Mouse (Mus musculus): ENCODE measurements at regions not wholly inside any gene's neighbourhood (a gene's known extent, or its start where the extent isn't known, plus 50 kb on each side); places are given as distances from the start of the nearest gene placed in this dataset.
A peak's percentile ranks its signal among the peaks of the same experiment; 100 is the strongest.

GRCm38 (mm10) chr1:169051863-169052257, 479.4 kb downstream of the Nuf2 start:
- no peaks in the 10 kb centered on the region for H3K27me3 ChIP-seq (ENCODE audit: insufficient read depth, low read length)
- DNase-seq (ENCODE audit: low spot score) (peak; percentile 55), ATAC-seq (ENCODE audit: low FRiP score) (no peak)
- H3K4me1 ChIP-seq (ENCODE audit: insufficient read depth, low read length) = no peaks in the 10 kb centered on the region
- no peak overlapping the region for H3K4me3 ChIP-seq (ENCODE audit: low read depth, low read length)
- WGBS = 32% methylated on average over 8 of the region's 8 CpGs
- H3K4me2 ChIP-seq (ENCODE audit: low read depth, low read length, poor library complexity, severe bottlenecking) = no peak overlapping the region
- no peak for TF ChIP-seq CTCF (IDR thresholded peaks at IDR 0.05)
- no peak overlapping the region for H3K9ac ChIP-seq (replicated peaks; ENCODE audit: low read length, poor library complexity, severe bottlenecking)
- H3K27ac ChIP-seq (ENCODE audit: low read depth, low read length) = no peak overlapping the region
- H3K9me3 ChIP-seq (ENCODE audit: low read length) = no peaks in the 10 kb centered on the region
- no peaks in the 10 kb centered on the region for H3K36me3 ChIP-seq (ENCODE audit: insufficient read depth, low read length)

GRCm38 (mm10) chr1:169051085-169051862, 480.0 kb downstream of the Nuf2 start:
- 24% methylated on average over 11 of the region's 11 CpGs for WGBS
- no peak for ATAC-seq (ENCODE audit: low FRiP score)
- Histone ChIP-seq H3K27ac (ENCODE audit: low read depth, low read length) (no peak overlapping the region), H3K9me3 (ENCODE audit: low read length) (no peaks in the 10 kb centered on the region), H3K4me3 (ENCODE audit: low read depth, low read length) (no peak overlapping the region), H3K36me3 (ENCODE audit: insufficient read depth, low read length) (no peaks in the 10 kb centered on the region), H3K4me1 (ENCODE audit: insufficient read depth, low read length) (no peaks in the 10 kb centered on the region), H3K9ac (replicated peaks; ENCODE audit: low read length, poor library complexity, severe bottlenecking) (no peak overlapping the region), H3K27me3 (ENCODE audit: insufficient read depth, low read length) (no peaks in the 10 kb centered on the region), H3K4me2 (ENCODE audit: low read depth, low read length, poor library complexity, severe bottlenecking) (no peak overlapping the region)
- DNase-seq (ENCODE audit: low spot score) = peak; percentile 83
- no peak for TF ChIP-seq CTCF (IDR thresholded peaks at IDR 0.05)

- Histone ChIP-seq H3K4me2 (ENCODE audit: low read depth, low read length, poor library complexity, severe bottlenecking) (no peak overlapping the region), H3K9ac (replicated peaks; ENCODE audit: low read length, poor library complexity, severe bottlenecking) (no peak overlapping the region), H3K9me3 (ENCODE audit: low read length) (no peaks in the 10 kb centered on the region), H3K27ac (ENCODE audit: low read depth, low read length) (no peak overlapping the region), H3K4me1 (ENCODE audit: insufficient read depth, low read length) (no peaks in the 10 kb centered on the region), H3K36me3 (ENCODE audit: insufficient read depth, low read length) (no peaks in the 10 kb centered on the region), H3K4me3 (ENCODE audit: low read depth, low read length) (no peak overlapping the region), H3K27me3 (ENCODE audit: insufficient read depth, low read length) (no peaks in the 10 kb centered on the region)
- ATAC-seq (ENCODE audit: low FRiP score) (no peak), DNase-seq (ENCODE audit: low spot score) (no peak)
- TF ChIP-seq CTCF (IDR thresholded peaks at IDR 0.05) = no peak
- WGBS = 97% methylated on average over 2 of the region's 2 CpGs
These were observed 481.4 kb downstream of the Nuf2 start for GRCm38 (mm10) chr1:169049846-169050245.

DNA sequence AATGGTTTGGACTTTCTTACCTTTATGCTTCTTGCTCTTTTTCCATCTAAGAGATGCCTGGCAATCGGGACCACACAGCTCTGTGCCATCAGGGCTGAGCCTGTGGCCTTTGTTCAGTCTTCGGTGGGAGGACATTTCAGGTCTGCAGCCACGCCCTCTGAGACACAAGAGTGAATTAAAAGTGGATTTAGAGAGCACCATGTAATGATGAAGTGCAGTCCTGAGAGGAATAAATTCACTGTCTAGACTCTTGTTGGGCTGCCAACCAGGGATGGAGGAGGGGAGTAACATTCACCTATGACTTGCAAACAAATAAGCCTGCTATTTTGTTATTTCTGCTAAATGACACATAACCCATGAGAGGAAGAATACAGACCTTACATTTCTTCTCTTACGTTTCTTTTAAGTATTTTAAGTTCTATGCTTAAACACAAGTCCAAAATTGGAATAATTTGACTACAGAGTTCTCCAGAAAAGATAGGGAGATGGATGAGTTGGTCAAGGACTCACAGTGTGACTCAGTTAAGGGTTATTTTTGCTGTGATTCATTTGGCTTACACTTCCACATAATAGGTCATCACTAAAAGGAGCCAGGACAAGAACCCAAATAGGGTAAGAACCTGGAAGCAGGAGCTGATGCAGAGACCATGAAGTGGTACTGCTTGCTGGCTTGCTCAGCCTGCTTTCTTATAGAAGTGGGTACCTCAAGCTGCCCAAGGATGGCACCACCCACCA, 484.3 kb downstream of the Nuf2 start:
- no peaks in the 10 kb centered on the region for H3K9me3 ChIP-seq (ENCODE audit: low read length)
- no peak overlapping the region for H3K4me2 ChIP-seq (ENCODE audit: low read depth, low read length, poor library complexity, severe bottlenecking)
- 65% methylated on average over 4 of the region's 4 CpGs for WGBS
- ATAC-seq (ENCODE audit: low FRiP score) (no peak), DNase-seq (ENCODE audit: low spot score) (no peak)
- no peak for TF ChIP-seq CTCF (IDR thresholded peaks at IDR 0.05)
- H3K27me3 ChIP-seq (ENCODE audit: insufficient read depth, low read length) = no peaks in the 10 kb centered on the region
- no peak overlapping the region for H3K4me3 ChIP-seq (ENCODE audit: low read depth, low read length)
- no peaks in the 10 kb centered on the region for H3K4me1 ChIP-seq (ENCODE audit: insufficient read depth, low read length)
- no peak overlapping the region for H3K27ac ChIP-seq (ENCODE audit: low read depth, low read length)
- no peak overlapping the region for H3K9ac ChIP-seq (replicated peaks; ENCODE audit: low read length, poor library complexity, severe bottlenecking)
- H3K36me3 ChIP-seq (ENCODE audit: insufficient read depth, low read length) = no peaks in the 10 kb centered on the region

DNA sequence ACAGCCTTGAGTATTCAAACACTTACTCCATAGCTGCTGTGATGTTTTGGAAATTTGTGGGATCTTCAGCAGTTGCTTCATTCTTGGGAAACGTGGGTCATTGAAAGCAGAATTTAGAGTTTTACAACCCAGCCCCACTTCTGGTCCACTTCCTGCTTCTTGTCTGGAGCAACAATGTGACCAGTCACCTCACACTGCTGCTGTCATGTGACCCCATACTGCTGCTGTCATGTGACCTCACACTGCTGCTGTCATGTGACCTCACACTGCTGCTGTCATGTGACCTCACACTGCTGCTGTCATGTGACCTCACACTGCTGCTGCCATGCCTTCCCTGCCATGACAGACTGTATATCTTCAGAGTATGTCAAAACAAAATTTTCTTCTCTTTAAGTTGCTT, 497.7 kb downstream of the Nuf2 start:
- H3K9ac ChIP-seq (replicated peaks; ENCODE audit: low read length, poor library complexity, severe bottlenecking) = no peak overlapping the region
- DNase-seq (ENCODE audit: low spot score) (no peak), ATAC-seq (ENCODE audit: low FRiP score) (no peak)
- H3K36me3 ChIP-seq (ENCODE audit: insufficient read depth, low read length) = no peaks in the 10 kb centered on the region
- no peaks in the 10 kb centered on the region for H3K27me3 ChIP-seq (ENCODE audit: insufficient read depth, low read length)
- H3K4me2 ChIP-seq (ENCODE audit: low read depth, low read length, poor library complexity, severe bottlenecking) = no peak overlapping the region
- H3K9me3 ChIP-seq (ENCODE audit: low read length) = no peaks in the 10 kb centered on the region
- H3K27ac ChIP-seq (ENCODE audit: low read depth, low read length) = no peak overlapping the region
- TF ChIP-seq CTCF (IDR thresholded peaks at IDR 0.05) = no peak
- no peak overlapping the region for H3K4me3 ChIP-seq (ENCODE audit: low read depth, low read length)
- 92% methylated on average over 1 of the region's 1 CpGs for WGBS
- no peaks in the 10 kb centered on the region for H3K4me1 ChIP-seq (ENCODE audit: insufficient read depth, low read length)

DNA sequence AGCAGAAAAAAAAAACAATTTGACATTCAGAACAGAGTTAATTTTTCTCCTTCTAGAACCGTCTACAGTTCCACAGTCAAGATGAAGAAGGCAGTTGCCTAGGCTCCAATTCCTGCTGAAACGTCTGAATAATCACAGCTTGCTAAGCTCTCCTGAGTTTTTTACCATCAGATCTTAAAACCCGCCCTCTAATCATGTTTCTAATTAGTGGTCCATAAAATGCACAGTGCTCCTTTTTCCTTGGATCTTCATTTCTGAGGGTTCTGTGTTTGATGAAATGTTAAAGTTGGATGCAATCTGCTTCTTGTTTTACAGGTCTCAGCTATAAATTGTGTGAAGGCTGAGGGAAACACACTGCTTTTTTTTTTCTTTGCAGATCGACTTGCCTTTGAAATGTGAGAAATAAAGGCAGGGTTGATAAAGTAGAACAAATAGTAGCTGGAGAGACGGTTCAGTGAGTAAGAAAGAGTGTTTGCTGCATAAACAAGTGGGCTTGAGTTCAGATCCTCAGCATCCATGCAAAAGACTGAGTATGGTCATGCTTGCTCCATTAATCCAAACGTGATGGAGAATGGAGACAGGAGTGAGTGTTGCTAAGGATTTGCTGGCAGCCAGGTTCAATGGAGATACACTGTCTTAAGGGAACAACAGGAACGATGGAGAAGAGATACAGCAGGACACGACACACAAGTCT, 499.3 kb downstream of the Nuf2 start:
- no peak overlapping the region for H3K4me3 ChIP-seq (ENCODE audit: low read depth, low read length)
- WGBS = 56% methylated on average over 8 of the region's 8 CpGs
- no peak for TF ChIP-seq CTCF (IDR thresholded peaks at IDR 0.05)
- no peak for DNase-seq (ENCODE audit: low spot score)
- no peaks in the 10 kb centered on the region for H3K4me1 ChIP-seq (ENCODE audit: insufficient read depth, low read length)
- no peak for ATAC-seq (ENCODE audit: low FRiP score)
- H3K9ac ChIP-seq (replicated peaks; ENCODE audit: low read length, poor library complexity, severe bottlenecking) = no peak overlapping the region
- H3K36me3 ChIP-seq (ENCODE audit: insufficient read depth, low read length) = no peaks in the 10 kb centered on the region
- H3K27ac ChIP-seq (ENCODE audit: low read depth, low read length) = no peak overlapping the region
- no peaks in the 10 kb centered on the region for H3K9me3 ChIP-seq (ENCODE audit: low read length)
- H3K4me2 ChIP-seq (ENCODE audit: low read depth, low read length, poor library complexity, severe bottlenecking) = no peak overlapping the region
- H3K27me3 ChIP-seq (ENCODE audit: insufficient read depth, low read length) = no peaks in the 10 kb centered on the region
